Mouse (Mus musculus): ENCODE results near the gene Ppp1r3d.

Gene Ppp1r3d

DNA sequence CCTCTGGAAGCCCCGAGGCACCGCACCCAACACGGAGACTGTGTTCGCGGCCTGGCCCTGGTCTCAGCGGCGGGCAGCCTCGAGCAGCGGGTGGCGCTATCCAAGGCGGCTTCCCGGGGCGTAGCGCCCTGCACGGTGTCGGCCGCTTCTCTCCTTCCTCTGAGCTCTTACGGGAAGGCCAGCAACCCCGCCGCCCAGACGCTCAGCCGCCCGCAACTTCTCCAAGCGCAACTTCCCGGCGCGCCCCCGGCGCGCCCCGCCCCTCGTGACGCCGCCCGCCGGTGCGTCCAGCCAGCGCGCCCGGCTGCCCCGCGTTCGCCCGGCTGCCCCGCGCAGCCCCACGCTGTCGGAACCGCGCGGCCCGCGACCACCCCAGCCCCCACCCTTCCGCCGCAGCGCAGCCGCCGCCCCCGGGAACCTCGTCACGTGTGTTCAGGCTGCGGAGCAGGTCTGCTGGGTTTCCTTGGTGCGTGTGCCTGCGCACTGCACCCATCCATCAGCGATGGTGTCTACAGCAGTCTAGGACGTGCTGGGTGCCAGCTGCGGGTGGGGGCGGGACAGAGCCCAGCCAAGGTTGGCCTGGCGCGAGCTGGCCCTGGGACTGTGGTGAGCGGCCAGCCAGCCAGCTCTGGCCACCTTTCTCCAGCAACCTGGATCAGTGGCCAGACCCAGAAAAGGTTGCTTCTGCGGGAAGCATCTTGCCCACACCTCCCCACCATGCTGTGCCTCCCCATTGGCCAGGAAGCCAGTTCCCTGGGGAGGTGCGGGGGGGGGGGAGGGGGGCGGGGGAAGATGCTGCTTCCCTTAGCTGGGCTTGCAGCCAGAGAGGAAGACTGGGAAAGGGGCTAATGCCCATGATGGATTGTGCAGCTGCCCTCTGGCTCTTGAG, at the start of gene Ppp1r3d, which contains the start of gene Fam217b:
TSS of gene Ppp1r3d (minus strand) at position 212 of the 889 bp plus-strand sequence.
TSS of gene Fam217b (plus strand) at position 264 of the 889 bp plus-strand sequence.
- peak; percentile 53 for DNase-seq (ENCODE audit: low read depth, low spot score)

GRCm38 (mm10) chr2:178460353-178460752, 46.1 kb upstream of the Ppp1r3d start:
- no peak for DNase-seq (ENCODE audit: low read depth, low spot score)

GRCm38 (mm10) chr2:178457414-178457813, 43.1 kb upstream of the Ppp1r3d start:
- no peak for DNase-seq (ENCODE audit: low read depth, low spot score)

DNA sequence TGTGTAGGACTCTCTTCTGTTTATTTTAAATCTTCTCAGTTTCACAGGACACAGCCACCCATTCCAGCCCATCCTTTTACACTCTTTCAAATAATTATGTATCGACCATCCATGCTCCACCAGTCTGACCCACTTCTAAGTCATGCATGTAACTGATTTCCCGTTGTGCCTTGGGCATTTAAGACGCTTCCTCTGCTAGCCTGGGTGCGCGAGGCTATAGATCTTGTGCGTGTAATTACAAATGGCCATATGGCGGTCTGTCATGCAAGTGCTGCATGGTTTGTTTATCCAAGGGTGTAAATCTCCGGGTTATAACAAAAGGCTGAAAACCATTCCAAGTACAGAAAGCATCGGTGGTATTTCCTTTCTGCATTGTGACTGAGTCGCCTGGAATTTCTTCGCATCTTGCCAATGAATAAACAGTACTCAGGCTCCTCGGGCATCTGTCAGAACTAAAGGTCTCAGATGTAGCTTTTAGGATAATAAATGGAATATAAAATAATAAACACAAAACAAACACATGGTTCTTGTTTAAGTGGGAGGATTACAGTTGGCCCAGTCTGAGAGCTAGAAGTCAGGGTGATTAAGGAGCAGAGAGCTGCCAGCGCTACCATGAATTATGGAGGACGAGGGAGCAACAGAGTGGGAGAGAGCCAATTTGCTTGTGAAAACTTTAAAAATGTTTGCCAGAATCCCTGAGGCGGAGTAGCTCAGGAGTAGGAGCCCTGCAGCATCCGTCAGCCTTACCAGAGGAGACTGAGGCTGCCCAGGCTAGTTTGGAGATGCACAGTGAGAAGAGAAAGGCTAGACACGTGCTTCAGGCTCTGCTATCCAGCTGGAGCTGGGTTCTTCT, 40.6 kb upstream of the Ppp1r3d start:
- DNase-seq (ENCODE audit: low read depth, low spot score): no peak

DNA sequence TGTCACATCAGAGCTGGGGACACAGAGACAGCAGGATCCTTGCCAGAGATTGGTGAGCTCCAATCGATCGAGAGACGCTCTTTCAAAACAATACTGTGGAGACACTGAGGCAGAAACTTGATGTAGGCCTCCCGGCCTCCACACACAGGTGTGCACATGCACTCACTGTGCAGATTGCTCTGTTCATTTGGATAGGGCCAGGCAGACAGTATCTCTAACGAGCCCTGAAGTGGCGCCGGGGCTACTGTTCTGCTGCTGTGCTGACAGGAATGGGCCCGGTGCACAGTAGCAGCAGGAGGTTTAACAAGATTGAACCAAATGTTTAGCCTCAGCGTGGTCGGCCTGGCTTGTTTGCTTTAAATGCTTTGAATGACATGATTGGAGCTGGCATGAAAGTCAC, 36.7 kb upstream of the Ppp1r3d start:
- no peak for DNase-seq (ENCODE audit: low read depth, low spot score)

- no peak for DNase-seq (ENCODE audit: low read depth, low spot score)
Observed at GRCm38 (mm10) chr2:178450236-178450635, 36.0 kb upstream of the Ppp1r3d start.

GRCm38 (mm10) chr2:178449386-178449785, 35.1 kb upstream of the Ppp1r3d start:
- no peak for DNase-seq (ENCODE audit: low read depth, low spot score)

- DNase-seq (ENCODE audit: low read depth, low spot score): no peak
Observed at GRCm38 (mm10) chr2:178437311-178437710, 23.0 kb upstream of the Ppp1r3d start.

GRCm38 (mm10) chr2:178433903-178434302, 19.6 kb upstream of the Ppp1r3d start:
- DNase-seq (ENCODE audit: low read depth, low spot score): no peak

DNA sequence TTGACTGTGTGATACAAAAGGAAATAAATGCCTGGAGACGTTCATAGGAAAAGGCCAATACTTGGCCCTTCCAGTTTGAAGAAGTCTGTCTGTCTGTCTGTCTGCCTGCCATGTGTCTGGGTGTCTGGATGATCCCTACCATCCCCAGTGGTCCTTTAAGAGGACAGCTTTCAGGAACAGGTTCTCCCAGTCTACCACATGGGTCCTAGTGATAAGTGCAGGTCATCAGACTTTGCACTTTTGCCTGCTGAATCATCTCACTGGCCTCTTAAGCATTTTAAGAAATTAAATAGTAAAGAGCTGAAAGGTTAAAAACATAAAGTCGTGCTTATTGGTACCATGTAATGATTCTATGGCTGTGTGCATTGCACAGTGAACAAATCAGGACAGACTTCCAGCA, 19.2 kb upstream of the Ppp1r3d start:
- DNase-seq (ENCODE audit: low read depth, low spot score): no peak

- no peak for DNase-seq (ENCODE audit: low read depth, low spot score)
Observed at GRCm38 (mm10) chr2:178430231-178430630, 16.0 kb upstream of the Ppp1r3d start, which contains the start of gene Cdh26. Gene Cdh26 (plus strand): TSS chr2:178430531.

DNA sequence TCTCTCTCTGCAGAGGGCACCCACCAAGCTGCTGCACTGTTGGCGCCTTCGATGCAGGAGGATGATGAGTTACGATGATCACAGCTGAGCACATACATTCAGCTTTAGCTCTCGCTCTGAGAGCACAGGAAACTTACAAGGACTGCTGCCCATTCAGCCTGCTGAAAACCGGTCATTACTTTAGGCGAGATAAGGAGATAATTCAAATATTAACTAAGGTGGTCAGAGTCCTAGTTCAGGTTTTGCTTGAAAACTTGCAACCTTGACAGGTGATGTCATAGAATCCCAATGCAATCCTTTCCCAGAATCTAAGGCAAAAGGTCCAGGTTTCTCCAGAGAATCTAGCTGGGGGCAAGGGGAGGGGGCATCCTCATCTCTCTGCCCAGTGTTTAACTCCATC, 15.2 kb upstream of the Ppp1r3d start:
- no peak for DNase-seq (ENCODE audit: low read depth, low spot score)

DNA sequence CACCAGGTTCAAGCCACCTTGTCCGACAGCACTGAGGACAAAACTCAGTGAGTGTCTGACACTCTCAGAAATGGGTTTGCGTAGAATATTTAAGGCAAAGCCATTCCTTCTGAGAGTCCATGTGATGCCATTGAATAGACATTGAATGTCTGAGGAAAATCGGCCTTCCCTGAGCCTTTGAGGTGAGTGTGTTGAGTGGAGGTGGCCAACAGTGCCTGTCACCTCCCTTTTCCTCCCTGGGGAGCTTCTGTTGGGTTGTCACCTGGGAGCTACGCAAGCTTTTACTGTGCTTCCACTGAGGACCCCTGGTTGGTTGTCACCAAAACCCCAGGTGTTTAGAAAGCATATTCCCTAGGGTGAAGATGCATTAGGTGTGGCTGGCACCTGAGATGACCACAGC, 14.4 kb upstream of the Ppp1r3d start:
- DNase-seq (ENCODE audit: low read depth, low spot score): no peak

GRCm38 (mm10) chr2:178428183-178428582, 13.9 kb upstream of the Ppp1r3d start:
- no peak for DNase-seq (ENCODE audit: low read depth, low spot score)

DNA sequence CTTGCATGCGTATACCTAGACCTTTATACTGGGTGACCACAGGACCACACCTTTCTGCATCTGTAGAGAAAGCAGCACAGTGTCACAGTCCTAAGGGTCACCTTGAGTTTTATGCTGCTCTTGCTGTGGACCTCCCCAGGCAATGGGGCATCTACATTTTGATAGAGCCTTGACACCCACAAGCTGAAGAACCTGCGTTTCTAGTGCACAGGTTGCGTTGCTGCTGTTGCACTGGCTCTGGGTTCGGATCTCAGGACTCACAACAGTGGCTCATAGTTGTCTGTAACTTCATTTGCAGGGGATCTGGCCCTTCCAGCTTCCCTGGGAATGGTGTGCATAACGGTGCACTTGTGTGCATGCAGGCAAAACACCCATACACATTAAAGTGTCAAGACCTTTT, 12.9 kb upstream of the Ppp1r3d start:
- DNase-seq (ENCODE audit: low read depth, low spot score): no peak

GRCm38 (mm10) chr2:178426229-178426628, 12.0 kb upstream of the Ppp1r3d start:
- no peak for DNase-seq (ENCODE audit: low read depth, low spot score)

DNA sequence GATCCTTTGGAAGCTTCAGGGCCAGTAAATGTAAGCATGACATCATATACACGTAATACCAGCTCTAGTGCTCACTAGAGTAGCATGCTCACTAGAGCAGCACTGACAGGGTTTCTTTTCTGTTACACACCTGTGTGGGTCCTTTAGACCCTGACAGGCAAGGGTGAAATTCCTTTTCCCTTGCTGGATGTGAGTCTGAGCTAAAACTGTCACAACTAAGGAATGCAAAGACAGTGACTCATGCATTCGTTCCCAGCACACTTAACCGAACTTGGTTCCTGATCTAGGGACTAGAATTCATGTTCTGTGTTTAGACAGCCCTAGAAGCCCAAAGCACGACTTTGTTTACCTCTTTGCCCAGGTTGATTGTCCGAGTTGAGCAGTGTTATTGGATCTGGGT, 9.0 kb upstream of the Ppp1r3d start:
- DNase-seq (ENCODE audit: low read depth, low spot score): no peak

DNA sequence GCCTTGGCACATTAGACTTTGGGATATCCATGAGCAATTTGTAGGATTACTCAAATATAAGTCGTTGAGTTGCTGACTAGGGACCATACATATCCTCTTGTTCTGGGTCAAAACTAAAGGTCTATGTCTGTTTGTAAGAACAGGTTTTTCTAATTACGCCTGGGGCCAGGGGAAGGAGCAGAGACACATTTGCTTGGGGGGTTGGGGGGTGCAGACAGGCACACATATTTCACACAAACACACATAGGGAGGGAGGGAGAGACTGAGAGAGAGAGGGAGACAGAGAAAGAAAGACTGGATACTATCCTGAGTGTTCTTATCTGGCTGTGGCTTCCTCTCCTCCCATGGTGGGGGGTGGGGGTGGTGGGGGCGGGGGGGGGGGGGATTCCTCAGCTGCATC, 7.9 kb upstream of the Ppp1r3d start:
- no peak for DNase-seq (ENCODE audit: low read depth, low spot score)

- DNase-seq (ENCODE audit: low read depth, low spot score): no peak
Observed at GRCm38 (mm10) chr2:178421603-178422002, 7.3 kb upstream of the Ppp1r3d start.

DNA sequence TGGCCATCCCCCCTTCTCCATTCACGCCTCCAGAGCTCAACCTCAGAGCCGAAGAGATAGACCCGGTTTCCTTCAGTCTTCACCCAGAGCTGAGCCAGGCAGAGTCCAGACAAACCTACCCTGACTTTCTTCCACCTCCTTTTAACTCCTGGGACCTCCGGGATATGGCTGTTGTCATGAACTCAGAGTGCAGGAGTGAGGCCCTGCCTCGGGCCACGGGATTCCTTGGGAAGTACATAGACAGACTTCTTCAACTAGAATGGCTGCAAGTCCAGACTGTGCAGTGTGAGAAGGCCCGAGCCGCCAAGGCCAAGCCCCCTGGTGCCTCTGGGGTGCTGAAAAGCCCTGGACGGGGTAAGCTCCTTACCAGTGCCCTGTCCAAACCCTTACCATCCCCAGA, 6.3 kb upstream of the Ppp1r3d start:
- DNase-seq (ENCODE audit: low read depth, low spot score): no peak

DNA sequence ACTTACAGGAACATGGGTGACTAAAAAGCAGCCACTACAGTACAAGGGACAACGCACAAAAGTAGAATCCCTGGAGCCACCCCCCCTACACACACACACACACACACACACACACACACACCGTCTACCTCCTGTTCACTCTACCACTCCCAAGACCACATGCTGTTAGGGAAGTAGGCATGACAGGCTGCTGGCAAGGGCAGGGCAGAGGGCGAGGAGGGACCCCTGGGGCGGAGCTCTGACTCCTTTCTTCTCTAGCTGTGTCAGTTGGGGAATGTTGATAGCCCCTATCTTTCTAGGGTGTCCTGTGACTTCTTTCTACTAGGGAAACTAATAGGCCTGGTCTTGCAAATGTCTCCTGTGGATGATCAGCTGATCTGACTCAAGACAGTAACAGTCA, 2.7 kb upstream of the Ppp1r3d start:
- DNase-seq (ENCODE audit: low read depth, low spot score): no peak

DNA sequence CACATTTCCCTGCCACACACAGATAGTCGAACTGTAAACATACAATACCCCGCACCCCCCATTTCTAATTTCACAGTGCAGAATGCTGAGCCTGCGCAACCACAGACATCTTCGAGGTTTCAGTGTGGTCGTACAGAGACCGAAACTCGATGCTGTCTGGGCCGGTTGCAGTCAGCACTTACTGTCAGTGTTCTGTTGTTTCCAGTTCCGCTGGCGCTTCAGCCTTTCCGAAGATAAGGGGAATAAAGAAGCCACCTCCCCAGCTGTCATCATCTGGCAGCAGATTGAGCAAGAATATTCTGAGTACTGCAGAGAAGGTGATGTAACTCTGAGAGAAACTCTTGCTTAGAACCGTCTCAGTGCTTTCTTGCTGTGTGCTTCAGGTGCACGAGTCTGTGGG, 2.2 kb upstream of the Ppp1r3d start:
- DNase-seq (ENCODE audit: low read depth, low spot score): no peak

DNA sequence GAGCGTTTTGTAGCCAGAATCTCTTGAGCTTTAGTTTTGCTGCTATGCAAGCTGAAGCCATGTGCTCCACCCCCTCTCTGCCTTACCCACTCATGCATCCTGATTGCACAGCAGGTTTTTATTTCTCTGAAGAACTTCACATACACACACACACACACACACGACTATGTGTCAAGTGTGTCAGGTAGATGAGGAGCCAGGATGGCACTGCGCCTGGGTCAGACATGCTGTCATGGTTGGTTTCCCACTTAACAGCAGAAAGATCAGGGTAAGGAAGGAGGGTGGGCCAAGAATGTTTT, 827 bp upstream of the Ppp1r3d start:
- no peak for DNase-seq (ENCODE audit: low read depth, low spot score)
